Mouse (Mus musculus): ENCODE results near the gene Vrk3.

DNA sequence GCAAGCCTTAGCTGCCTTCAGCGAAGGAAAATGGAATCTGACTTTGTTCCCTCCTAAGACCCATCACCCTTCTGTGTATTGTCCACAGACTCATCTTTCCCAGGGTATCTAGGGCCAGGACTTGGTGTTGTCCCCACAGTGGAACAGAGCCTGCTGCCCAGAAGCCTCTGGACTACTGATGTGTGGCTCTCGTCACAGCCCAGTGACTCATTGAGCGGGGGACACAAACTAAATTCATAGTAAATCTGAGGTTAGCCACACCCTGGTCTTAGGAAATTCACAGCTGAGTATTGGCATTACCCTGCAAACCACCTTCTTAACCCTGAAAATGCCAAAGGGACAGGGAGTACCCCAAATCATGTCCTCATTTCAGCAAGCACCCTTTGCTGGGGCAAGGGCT is 78.6 kb downstream of the Vrk3 start:
- TF ChIP-seq CTCF (IDR thresholded peaks at IDR 0.05; ENCODE audit: control insufficient read depth, insufficient read depth, low read length) (no peak), POLR2A (IDR thresholded peaks at IDR 0.05; ENCODE audit: borderline replicate concordance, control insufficient read depth, low read depth, low read length) (no peak)
